Mouse (Mus musculus) kidney, adult 2 months (tissue): ENCODE measurements around the gene Borcs6.

Experiments used
- CTCF ChIP-seq: fragments of 200-500 bp; conservative IDR thresholded peaks from 2 replicates; pipeline ENCODE4 v1.5.1; 2011; ENCODE audit warnings: low read depth, mild to moderate bottlenecking, control low read depth, low read length, moderate library complexity, mixed read lengths; ENCODE audit not compliant: insufficient read depth, insufficient read length
- POLR2A ChIP-seq: fragments of 200-500 bp; IDR thresholded peaks from one replicate; pipeline ENCODE4 v1.6.1; 2011; ENCODE audit warnings: low read depth, low read length, control low read depth

DNA sequence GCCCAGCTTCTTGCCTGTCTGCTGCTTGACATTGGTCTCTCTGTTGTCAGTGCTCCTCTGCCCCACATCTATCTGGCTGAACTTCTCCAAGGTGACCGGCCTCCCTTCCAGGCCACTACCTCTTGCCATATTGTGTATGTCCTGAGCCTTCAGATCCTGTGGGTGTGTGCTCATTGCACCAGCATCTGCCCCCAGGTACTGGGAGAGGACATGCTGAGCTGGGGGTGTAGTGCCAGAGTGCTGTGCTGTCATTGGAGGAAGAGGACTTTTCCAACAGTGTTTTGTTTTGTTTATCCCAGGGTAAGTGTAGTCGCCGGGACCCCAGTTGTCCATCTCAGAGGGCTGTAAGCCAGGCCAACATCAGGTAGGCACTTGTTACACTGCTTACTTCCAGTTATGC is 24.9 kb upstream of the Borcs6 start:
- TF ChIP-seq CTCF (no peak), POLR2A (no peak)
